Mouse (Mus musculus) bone marrow, adult 2 months (tissue): ENCODE results near the gene Cenpn.

ENCODE experiments used
- CTCF ChIP-seq: fragments of 200-500 bp; IDR thresholded peaks from 2 replicates; pipeline ENCODE4 v1.5.1; 2011; ENCODE audit warnings: low read length, control low read depth; ENCODE audit not compliant: control insufficient read depth, insufficient read depth
- POLR2A ChIP-seq: fragments of 200-500 bp; IDR thresholded peaks from 2 replicates; pipeline ENCODE4 v1.6.1; 2011; ENCODE audit warnings: low read depth, mild to moderate bottlenecking, control low read depth, low read length, borderline replicate concordance; ENCODE audit not compliant: control insufficient read depth

- no peak for TF ChIP-seq CTCF
- TF ChIP-seq POLR2A = no peak
These were observed 26.0 kb upstream of the Cenpn start for GRCm38 (mm10) chr8:116895521-116895920.
